Mouse (Mus musculus) hindbrain, embryonic 11.5 days (tissue): ENCODE results near the gene Rasgrp3. TPM values are rescaled to one million over a fixed set of nuclear protein-coding genes. Genes with fewer than 3 reads are reported as not detected.

Source experiments
- ATAC-seq: fragments of 200-750 bp; cut with Nextera tagmentation; 2 replicates; pipeline ENCODE4 v1.8.0; 2017; ENCODE audit warnings: mild to moderate bottlenecking, moderate TSS enrichment, moderate library complexity; ENCODE audit not compliant: low FRiP score
- DNase-seq: peaks from one replicate; pipeline ENCODE4 v3.0.0-alpha.2; 2015; ENCODE audit warnings: low spot score
- H3K27ac ChIP-seq: fragments of 300-500 bp; sonication (generic); 2 replicates; pipeline ENCODE4 v1.5.1; 2014; ENCODE audit warnings: mild to moderate bottlenecking, low read depth, low read length
- H3K27me3 ChIP-seq: fragments of 300-500 bp; sonication (generic); 2 replicates; pipeline ENCODE4 v1.6.1; 2014; ENCODE audit warnings: mild to moderate bottlenecking, low read length, moderate library complexity, mixed read lengths; ENCODE audit not compliant: control insufficient read depth, insufficient read depth
- H3K36me3 ChIP-seq: fragments of 300-500 bp; sonication (generic); 2 replicates; pipeline ENCODE4 v1.6.1; 2014; ENCODE audit warnings: mild to moderate bottlenecking, low read length, moderate library complexity, mixed read lengths; ENCODE audit not compliant: control insufficient read depth, insufficient read depth
- H3K4me1 ChIP-seq: fragments of 300-500 bp; sonication (generic); replicated peaks from 2 replicates; pipeline ENCODE4 v1.6.1; 2014; ENCODE audit warnings: low read length, mixed read lengths; ENCODE audit not compliant: control insufficient read depth, insufficient read depth
- H3K4me2 ChIP-seq: fragments of 300-500 bp; sonication (generic); replicated peaks from 2 replicates; pipeline ENCODE4 v1.6.1; 2014; ENCODE audit warnings: mild to moderate bottlenecking, low read depth, low read length
- H3K4me3 ChIP-seq: fragments of 300-500 bp; sonication (generic); 2 replicates; pipeline ENCODE4 v1.5.1; 2014; ENCODE audit warnings: low read depth, low read length
- H3K9ac ChIP-seq: fragments of 300-500 bp; sonication (generic); 2 replicates; pipeline ENCODE4 v1.6.1; 2014; ENCODE audit warnings: low read depth, low read length
- H3K9me3 ChIP-seq: fragments of 300-500 bp; sonication (generic); 2 replicates; pipeline ENCODE4 v1.6.1; 2016; ENCODE audit warnings: low read length; ENCODE audit not compliant: control insufficient read depth
- WGBS: fragments of 180-500 bp; shearing (Covaris S2); extraction: QIAGEN DNeasy Blood & Tissue Kit; methylation state at CpG from one replicate; pipeline ENCODE4 v1.1.7; 2014; 5-methylcytosine and 5-hydroxymethylcytosine counted together
- polyA plus RNA-seq: library from polyadenylated mRNA; unstranded; fragments of >200 nt; fragmentation: Nextera tagmentation; extraction: Ambion mirVana; gene quantifications from 2 replicates; pipeline ENCODE4 v1.2.1, GENCODE M21; 2014

The Rasgrp3 gene
- polyA plus RNA-seq, 1 experiment from 2014 or later, result 7.6 TPM

DNA sequence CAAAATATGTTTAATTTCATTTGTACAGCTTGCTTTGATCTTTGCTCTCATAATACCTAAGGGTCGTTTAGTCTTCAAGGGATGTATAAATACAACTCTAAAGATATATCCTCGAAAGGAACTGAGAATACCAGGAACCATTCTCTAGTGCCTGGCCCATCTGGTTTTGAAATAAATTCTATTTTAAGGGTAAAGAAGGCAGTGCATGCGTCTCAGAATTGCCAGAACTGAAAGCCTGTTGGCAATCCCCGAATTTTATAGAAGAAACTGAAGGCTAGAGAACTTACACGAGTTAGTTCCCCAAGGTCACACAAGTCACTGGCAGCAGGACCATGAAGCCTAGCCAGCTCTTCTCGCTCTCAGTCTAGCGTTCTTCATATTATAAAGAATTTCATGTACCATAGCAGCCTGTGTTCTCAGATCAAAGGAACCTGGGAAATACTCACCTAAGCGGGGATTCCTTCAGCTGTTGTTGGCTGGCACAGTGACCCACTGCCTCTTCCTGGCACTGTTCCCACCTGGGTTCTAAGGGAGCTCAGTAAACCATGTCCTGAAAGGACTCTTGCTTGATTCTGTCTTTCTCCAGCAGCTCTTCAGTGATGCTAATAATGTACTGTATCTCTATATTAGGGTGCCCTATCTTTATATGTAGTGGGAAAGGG, 83.7 kb downstream of the Rasgrp3 start:
- ATAC-seq (no peak), DNase-seq (no peak)
- WGBS, result 83% methylated on average over 8 of the region's 8 CpGs
- no peak overlapping the region for H3K9ac ChIP-seq
- H3K36me3 ChIP-seq, result no peaks in the 10 kb centered on the region
- H3K27me3 ChIP-seq, result no peaks in the 10 kb centered on the region
- no peak overlapping the region for H3K27ac ChIP-seq
- H3K4me2 ChIP-seq, result no peak overlapping the region
- H3K9me3 ChIP-seq, result no peaks in the 10 kb centered on the region
- H3K4me1 ChIP-seq, result 0 out of 2 replicates have a peak, but pooled peaks cover 3% of the 10 kb centered on the region
- no peak overlapping the region for H3K4me3 ChIP-seq

DNA sequence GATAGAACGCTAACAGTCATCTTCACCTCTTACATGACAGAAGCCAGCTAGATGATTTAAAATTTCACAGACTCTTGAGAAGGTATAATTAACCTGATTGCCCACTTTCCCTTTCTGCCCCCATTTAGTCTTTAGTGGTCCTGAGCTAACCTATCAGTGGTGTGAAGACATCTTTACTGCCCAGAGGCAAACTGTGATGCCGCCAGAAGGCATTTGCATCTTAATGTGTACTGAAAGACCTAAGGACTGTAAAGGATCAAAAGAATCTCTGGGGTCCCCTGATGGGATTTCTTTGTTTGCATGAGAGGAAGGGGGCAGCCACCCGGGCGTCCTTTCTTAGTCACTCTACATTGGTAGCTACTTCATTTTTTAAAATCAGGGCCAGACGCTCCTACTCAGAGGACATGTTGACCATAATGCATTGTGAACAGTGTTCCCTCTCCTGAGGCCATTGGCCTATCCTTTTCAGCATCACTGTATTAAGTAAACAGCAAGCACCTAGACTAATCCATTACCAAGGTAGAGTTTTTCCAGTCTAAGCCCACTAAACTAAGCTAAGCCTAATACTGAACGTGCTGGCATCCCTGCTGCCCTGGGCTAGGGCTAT, 85.6 kb downstream of the Rasgrp3 start:
- H3K9ac ChIP-seq, result no peak overlapping the region
- WGBS, result 19% methylated on average over 6 of the region's 6 CpGs
- H3K27me3 ChIP-seq, result no peaks in the 10 kb centered on the region
- H3K4me1 ChIP-seq, result 0 out of 2 replicates have a peak, but pooled peaks cover 3% of the 10 kb centered on the region
- H3K4me3 ChIP-seq, result no peak overlapping the region
- no peak for DNase-seq
- peak; percentile 28 for ATAC-seq
- no peaks in the 10 kb centered on the region for H3K36me3 ChIP-seq
- no peak overlapping the region for H3K4me2 ChIP-seq
- no peak overlapping the region for H3K27ac ChIP-seq
- no peaks in the 10 kb centered on the region for H3K9me3 ChIP-seq

- H3K4me2 ChIP-seq, result no peak overlapping the region
- no peaks in the 10 kb centered on the region for H3K36me3 ChIP-seq
- H3K27ac ChIP-seq, result no peak overlapping the region
- DNase-seq, result peak; percentile 24
- no peak overlapping the region for H3K9ac ChIP-seq
- WGBS, result 23% methylated on average over 9 of the region's 9 CpGs
- ATAC-seq, result 0 out of 2 replicates have a peak, but pooled peaks have one; percentile 16
- no peaks in the 10 kb centered on the region for H3K9me3 ChIP-seq
- H3K4me1 ChIP-seq, result 0 out of 2 replicates have a peak, but pooled peaks cover 3% of the 10 kb centered on the region
- H3K4me3 ChIP-seq, result no peak overlapping the region
- no peaks in the 10 kb centered on the region for H3K27me3 ChIP-seq
These were observed 86.8 kb downstream of the Rasgrp3 start for GRCm38 (mm10) chr17:75522347-75523065.

- Histone ChIP-seq H3K4me1 (0 out of 2 replicates have a peak, but pooled peaks cover 3% of the 10 kb centered on the region), H3K36me3 (no peaks in the 10 kb centered on the region), H3K27ac (no peak overlapping the region), H3K4me3 (no peak overlapping the region), H3K4me2 (no peak overlapping the region), H3K9me3 (no peaks in the 10 kb centered on the region), H3K27me3 (no peaks in the 10 kb centered on the region), H3K9ac (no peak overlapping the region)
- WGBS, result 61% methylated on average over 3 of the region's 3 CpGs
- no peak for ATAC-seq
- no peak for DNase-seq
These were observed 88.1 kb downstream of the Rasgrp3 start for GRCm38 (mm10) chr17:75523812-75524211.

DNA sequence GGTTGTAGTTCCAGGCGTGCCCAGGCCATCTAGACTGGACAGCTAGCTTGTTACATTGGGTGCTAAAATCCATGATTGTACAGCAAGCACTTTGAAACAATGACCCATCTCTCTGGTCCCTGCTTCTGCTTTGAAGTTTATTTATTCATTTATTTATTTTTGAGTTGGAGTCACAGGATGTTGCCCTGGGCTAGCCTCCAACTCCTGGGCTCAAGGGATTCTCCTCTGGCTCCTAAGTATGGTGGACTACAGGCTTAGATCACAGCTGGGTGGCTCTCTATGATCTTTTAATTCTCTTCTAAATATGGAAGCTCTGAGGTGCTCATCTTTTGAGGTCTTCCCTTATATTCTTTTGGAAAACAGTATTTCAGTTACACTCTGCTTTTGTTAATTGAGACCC, 90.7 kb downstream of the Rasgrp3 start:
- 88% methylated on average over 1 of the region's 1 CpGs for WGBS
- Histone ChIP-seq H3K4me2 (no peak overlapping the region), H3K4me1 (0 out of 2 replicates have a peak, but pooled peaks cover 3% of the 10 kb centered on the region), H3K9ac (no peak overlapping the region), H3K36me3 (no peaks in the 10 kb centered on the region), H3K4me3 (no peak overlapping the region), H3K27me3 (no peaks in the 10 kb centered on the region), H3K9me3 (no peaks in the 10 kb centered on the region), H3K27ac (no peak overlapping the region)
- ATAC-seq (no peak), DNase-seq (no peak)

- no peaks in the 10 kb centered on the region for H3K4me1 ChIP-seq
- ATAC-seq, result no peak
These were observed 93.7 kb downstream of the Rasgrp3 start for GRCm38 (mm10) chr17:75529222-75529935.

DNA sequence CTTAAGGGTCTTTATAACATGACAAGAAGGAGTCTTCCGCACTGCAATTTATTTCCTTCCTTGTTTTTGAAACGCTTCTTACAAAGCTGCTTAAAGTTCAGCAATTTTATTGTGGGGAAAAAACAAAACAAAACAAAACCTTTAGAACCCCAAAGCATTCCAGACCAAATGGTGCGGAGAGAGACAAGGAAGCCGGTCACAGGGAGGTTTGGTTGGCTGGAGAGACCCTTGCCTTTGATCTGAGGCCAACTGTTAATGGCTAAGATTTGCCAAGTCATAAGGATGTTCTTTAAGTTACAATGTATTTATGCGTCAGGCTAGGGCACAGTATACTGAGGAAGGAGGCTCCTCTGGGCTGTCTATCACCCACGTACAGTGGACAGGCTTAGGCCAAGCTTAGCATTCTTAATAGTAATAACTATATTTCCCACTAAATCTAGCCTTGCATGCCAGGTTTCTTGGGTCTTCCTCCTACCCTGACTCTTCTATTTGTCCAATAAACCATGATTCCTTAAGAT, 96.8 kb downstream of the Rasgrp3 start:
- Histone ChIP-seq H3K4me1 (no peaks in the 10 kb centered on the region), H3K36me3 (no peaks in the 10 kb centered on the region), H3K9ac (no peak overlapping the region), H3K4me3 (no peak overlapping the region), H3K27ac (no peak overlapping the region), H3K4me2 (no peak overlapping the region), H3K27me3 (no peaks in the 10 kb centered on the region), H3K9me3 (no peaks in the 10 kb centered on the region)
- WGBS, result 86% methylated on average over 6 of the region's 6 CpGs
- no peak for DNase-seq
- no peak for ATAC-seq

More at GRCm38 (mm10) chr17:75529222-75529935, 93.7 kb downstream of the Rasgrp3 start:
- no peak for DNase-seq
- no peaks in the 10 kb centered on the region for H3K36me3 ChIP-seq
- 92% methylated on average over 14 of the region's 14 CpGs for WGBS
- no peaks in the 10 kb centered on the region for H3K9me3 ChIP-seq
- no peaks in the 10 kb centered on the region for H3K27me3 ChIP-seq
- no peak overlapping the region for H3K9ac ChIP-seq
- H3K27ac ChIP-seq, result no peak overlapping the region
- H3K4me3 ChIP-seq, result no peak overlapping the region
- H3K4me2 ChIP-seq, result no peak overlapping the region

DNA sequence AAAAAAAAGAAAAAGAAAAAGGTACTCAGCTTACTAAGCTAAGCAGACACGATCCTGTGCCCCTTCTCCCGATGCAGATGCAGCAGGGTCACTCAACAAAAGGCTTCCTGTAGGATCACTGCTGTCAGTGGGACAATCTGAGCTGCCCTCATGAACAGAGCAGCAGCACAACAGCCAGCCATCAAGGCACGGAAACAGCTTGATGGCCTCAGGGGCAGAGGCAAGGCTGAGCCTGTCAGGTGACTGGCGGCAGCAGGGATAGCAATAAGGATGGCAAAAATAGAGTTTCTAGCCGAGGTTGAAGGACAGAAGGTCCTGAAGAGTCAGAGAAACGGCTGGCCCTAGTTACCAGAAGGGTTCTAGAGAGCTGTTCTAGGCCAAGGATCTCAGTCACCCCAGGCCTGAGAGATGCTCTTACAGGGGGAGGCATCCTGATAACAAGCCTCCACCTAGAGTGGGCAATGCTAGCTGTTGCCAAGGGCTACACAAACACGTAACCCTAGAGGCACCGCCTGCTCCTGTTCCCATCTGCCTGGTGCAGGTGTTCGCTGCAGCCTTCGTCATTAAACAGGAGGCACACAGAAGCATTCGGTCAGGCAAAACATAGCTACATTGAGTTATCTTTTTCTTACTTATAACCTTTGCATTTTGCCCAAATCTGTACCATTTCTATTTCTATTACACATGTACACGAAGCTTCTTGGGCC, 98.8 kb downstream of the Rasgrp3 start:
- Histone ChIP-seq H3K36me3 (peaks cover 9% of the 10 kb centered on the region; the same call in 1 of the 2 replicates), H3K27me3 (no peaks in the 10 kb centered on the region), H3K27ac (no peak overlapping the region), H3K4me1 (no peaks in the 10 kb centered on the region), H3K4me2 (no peak overlapping the region), H3K9ac (no peak overlapping the region), H3K9me3 (no peaks in the 10 kb centered on the region), H3K4me3 (no peak overlapping the region)
- ATAC-seq (0 out of 2 replicates have a peak, but pooled peaks have one; percentile 27), DNase-seq (no peak)
- WGBS, result 79% methylated on average over 12 of the region's 12 CpGs
